In the genomic region with DNA sequence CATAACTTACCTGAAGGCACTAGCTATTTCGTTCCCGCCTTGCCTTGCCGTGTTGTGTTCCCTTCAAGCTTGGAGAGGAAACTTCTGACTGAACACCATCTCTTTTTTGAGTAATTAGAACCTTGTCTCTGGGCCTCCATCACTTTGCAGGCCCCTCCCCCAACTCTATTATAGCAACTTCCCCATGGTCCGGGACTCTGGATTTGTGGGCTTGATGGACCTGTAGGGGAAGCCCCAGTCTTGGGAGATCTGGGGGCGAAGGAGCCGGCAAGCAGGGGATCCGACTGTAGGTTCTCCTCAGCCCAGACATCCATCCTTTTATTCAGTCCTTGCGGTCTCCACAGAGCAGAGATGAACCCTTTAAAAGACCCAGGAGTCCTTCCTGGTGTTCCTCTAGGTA, we compare ENCODE assay signal across 8 mouse cellular contexts. TPM values are rescaled to one million over a fixed set of nuclear protein-coding genes. Genes with fewer than 3 reads are reported as not detected.
DNase-seq lines count a peak whose midpoint lies in the region; TF ChIP-seq lines count a peak whose summit lies in the region.

No protein-coding gene starts in this region.

- TF ChIP-seq CTCF in ES-Bruce4 (IDR thresholded peaks at IDR 0.05; ENCODE audit: low read depth, low read length), result no peak

- no peak for DNase-seq in heart, embryonic 10.5 days (ENCODE audit: low spot score)
- DNase-seq in heart, postnatal 4 days, result no peak
- no peak for DNase-seq in hindbrain, embryonic 10.5 days (ENCODE audit: low spot score)
- no peak for DNase-seq in layer of hippocampus, adult 9-10 months (ENCODE audit: low spot score)
- no peak for DNase-seq in left cerebral cortex, adult 8-10 months (ENCODE audit: low spot score in 2 of 2)
- DNase-seq in embryo, embryonic 11 days, result no peak

- peak overlapping the region; percentile 71 for H3K4me3 ChIP-seq in heart, embryonic 10.5 days
- peak overlapping the region; percentile 52 for H3K4me3 ChIP-seq in ES-Bruce4 (ENCODE audit: low read depth, low read length)
- H3K4me3 ChIP-seq in hindbrain, embryonic 10.5 days, result peak overlapping the region; percentile 68
- peak overlapping the region; percentile 96 for H3K4me3 ChIP-seq in megakaryocyte, embryonic 14.5 days (replicated peaks)

- H3K9me3 ChIP-seq in heart, embryonic 10.5 days, result no peaks in the 10 kb centered on the region
- no peaks in the 10 kb centered on the region for H3K9me3 ChIP-seq in ES-Bruce4 (replicated peaks; ENCODE audit: control insufficient read depth, insufficient read depth, low read length, poor library complexity, severe bottlenecking)
- H3K9me3 ChIP-seq in hindbrain, embryonic 10.5 days, result no peaks in the 10 kb centered on the region
- no peaks in the 10 kb centered on the region for H3K9me3 ChIP-seq in megakaryocyte, embryonic 14.5 days

- H3K36me3 ChIP-seq in heart, embryonic 10.5 days, result no peaks in the 10 kb centered on the region
- H3K36me3 ChIP-seq in ES-Bruce4 (ENCODE audit: control insufficient read depth, insufficient read depth, low read length, poor library complexity, severe bottlenecking), result no peaks in the 10 kb centered on the region
- H3K36me3 ChIP-seq in hindbrain, embryonic 10.5 days, result no peaks in the 10 kb centered on the region
- peaks cover 17% of the 10 kb centered on the region for H3K36me3 ChIP-seq in megakaryocyte, embryonic 14.5 days (replicated peaks; ENCODE audit: low read length)

- no peak for TF ChIP-seq EP300 in ES-Bruce4 (IDR thresholded peaks at IDR 0.05; ENCODE audit: insufficient read depth, low read depth, low read length)

- 0 out of 2 replicates have a peak overlapping the region, but pooled peaks have one; percentile 81 for H3K27ac ChIP-seq in heart, embryonic 10.5 days
- H3K27ac ChIP-seq in ES-Bruce4 (ENCODE audit: insufficient read depth, low read length), result no peak overlapping the region
- no peak overlapping the region for H3K27ac ChIP-seq in hindbrain, embryonic 10.5 days

- TF ChIP-seq POLR2A in ES-Bruce4 (IDR thresholded peaks at IDR 0.05; ENCODE audit: insufficient read depth, low read length), result no peak

- peaks cover 46% of the 10 kb centered on the region for H3K4me1 ChIP-seq in heart, embryonic 10.5 days
- no peaks in the 10 kb centered on the region for H3K4me1 ChIP-seq in ES-Bruce4 (ENCODE audit: control insufficient read depth, insufficient read depth, low read length)
- H3K4me1 ChIP-seq in hindbrain, embryonic 10.5 days (replicated peaks), result peaks cover 27% of the 10 kb centered on the region
- H3K4me1 ChIP-seq in megakaryocyte, embryonic 14.5 days, result peaks cover 90% of the 10 kb centered on the region

- no peak overlapping the region for H3K9ac ChIP-seq in ES-Bruce4 (ENCODE audit: low read depth, poor library complexity, severe bottlenecking)

- peaks cover 39% of the 10 kb centered on the region for H3K27me3 ChIP-seq in heart, embryonic 10.5 days (ENCODE audit: insufficient read depth, poor library complexity, severe bottlenecking)
- H3K27me3 ChIP-seq in ES-Bruce4 (ENCODE audit: control insufficient read depth, insufficient read depth, low read length, poor library complexity, severe bottlenecking), result no peaks in the 10 kb centered on the region
- peaks cover 56% of the 10 kb centered on the region for H3K27me3 ChIP-seq in hindbrain, embryonic 10.5 days (ENCODE audit: insufficient read depth, poor library complexity, severe bottlenecking)
- no peaks in the 10 kb centered on the region for H3K27me3 ChIP-seq in megakaryocyte, embryonic 14.5 days (replicated peaks)

- 41% methylated on average over 8 of the region's 8 CpGs for WGBS in heart, embryonic 10.5 days
- WGBS in hindbrain, embryonic 10.5 days, result 44% methylated on average over 8 of the region's 8 CpGs

RNA-seq across cellular contexts. Expression of a gene that starts 0.8 kb away (rescaled TPM):
- polyA plus RNA-seq in heart, embryonic 10.5 days (2016; fragmentation: Nextera tagmentation; extraction: Ambion mirVana), result 52.5 and 84.3 TPM in 2 replicates
- 100 to 1,000 TPM; 164 to 171 TPM for total RNA-seq in heart, postnatal 4 days (2021)
- polyA plus RNA-seq in ES-Bruce4 (2011; ENCODE audit: insufficient read depth, insufficient read length, low read depth, missing spikeins), result 46.9 and 48.8 TPM in 2 replicates
- polyA plus RNA-seq in hindbrain, embryonic 10.5 days (2016; fragmentation: Nextera tagmentation; extraction: Ambion mirVana), result 20.4 and 33.7 TPM in 2 replicates
- 240 and 422 TPM in 2 replicates for polyA plus RNA-seq in megakaryocyte, embryonic 14.5 days (2012; ENCODE audit: insufficient read depth, low replicate concordance)
- 10 to 100 TPM; 49.8 to 64.6 (median 59.3) TPM for total RNA-seq in left cerebral cortex, adult 8-10 months (2022)

RNA-seq across cellular contexts. Expression of a gene that starts 56.0 kb away (rescaled TPM):
- polyA plus RNA-seq in heart, embryonic 10.5 days (2016; fragmentation: Nextera tagmentation; extraction: Ambion mirVana), result 220 and 234 TPM in 2 replicates
- total RNA-seq in heart, postnatal 4 days (2021), result 100 to 1,000 TPM; 154 to 165 TPM
- polyA plus RNA-seq in ES-Bruce4 (2011; ENCODE audit: insufficient read depth, insufficient read length, low read depth, missing spikeins), result 89.5 and 103 TPM in 2 replicates
- polyA plus RNA-seq in hindbrain, embryonic 10.5 days (2016; fragmentation: Nextera tagmentation; extraction: Ambion mirVana), result 254 and 286 TPM in 2 replicates
- polyA plus RNA-seq in megakaryocyte, embryonic 14.5 days (2012; ENCODE audit: insufficient read depth, low replicate concordance), result 1,333 and 3,452 TPM in 2 replicates
- 100 to 1,000 TPM; 221 to 237 (median 224) TPM for total RNA-seq in left cerebral cortex, adult 8-10 months (2022)
